Mouse (Mus musculus) lung, adult 2 months (tissue): ENCODE measurements around the gene Cwc25.

ENCODE experiments used
- CTCF ChIP-seq: fragments of 200-500 bp; IDR thresholded peaks from 2 replicates; pipeline ENCODE4 v1.5.1; 2011; ENCODE audit warnings: mild to moderate bottlenecking, low read length, control low read depth; ENCODE audit not compliant: insufficient read depth
- POLR2A ChIP-seq: fragments of 200-500 bp; IDR thresholded peaks from 2 replicates; pipeline ENCODE4 v1.6.1; 2011; ENCODE audit warnings: low read depth, mild to moderate bottlenecking, control low read depth, low read length, borderline replicate concordance; ENCODE audit errors: extremely low read depth

DNA sequence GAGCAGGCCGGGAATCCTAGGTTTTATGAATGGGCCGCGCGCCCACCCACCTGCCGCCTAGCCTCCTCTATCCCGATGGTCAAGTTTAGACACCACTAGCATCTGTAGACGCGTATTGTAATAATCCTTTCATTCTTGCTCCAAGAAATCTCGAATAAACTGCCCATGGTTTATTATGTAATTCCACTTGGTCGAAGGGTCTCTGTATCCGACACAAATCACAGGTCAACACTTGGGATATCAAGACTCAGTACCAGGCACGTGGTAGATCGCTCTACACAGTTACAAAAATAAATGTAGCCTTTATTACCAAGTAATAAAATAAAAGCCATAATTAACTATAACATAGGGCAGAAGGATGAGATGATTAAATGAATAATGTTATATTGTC is 21.0 kb downstream of the Cwc25 start:
- TF ChIP-seq CTCF (no peak), POLR2A (no peak)
